Mouse (Mus musculus) thymus, postnatal 10 days (tissue): ENCODE data around the gene Pip5k1b.

Experiments used
- DNase-seq, 2 experiments: peaks; one replicate each; pipeline ENCODE4 v3.0.0; 2021; ENCODE audit warnings: low spot score in 2 of 2

The Pip5k1b gene

DNA sequence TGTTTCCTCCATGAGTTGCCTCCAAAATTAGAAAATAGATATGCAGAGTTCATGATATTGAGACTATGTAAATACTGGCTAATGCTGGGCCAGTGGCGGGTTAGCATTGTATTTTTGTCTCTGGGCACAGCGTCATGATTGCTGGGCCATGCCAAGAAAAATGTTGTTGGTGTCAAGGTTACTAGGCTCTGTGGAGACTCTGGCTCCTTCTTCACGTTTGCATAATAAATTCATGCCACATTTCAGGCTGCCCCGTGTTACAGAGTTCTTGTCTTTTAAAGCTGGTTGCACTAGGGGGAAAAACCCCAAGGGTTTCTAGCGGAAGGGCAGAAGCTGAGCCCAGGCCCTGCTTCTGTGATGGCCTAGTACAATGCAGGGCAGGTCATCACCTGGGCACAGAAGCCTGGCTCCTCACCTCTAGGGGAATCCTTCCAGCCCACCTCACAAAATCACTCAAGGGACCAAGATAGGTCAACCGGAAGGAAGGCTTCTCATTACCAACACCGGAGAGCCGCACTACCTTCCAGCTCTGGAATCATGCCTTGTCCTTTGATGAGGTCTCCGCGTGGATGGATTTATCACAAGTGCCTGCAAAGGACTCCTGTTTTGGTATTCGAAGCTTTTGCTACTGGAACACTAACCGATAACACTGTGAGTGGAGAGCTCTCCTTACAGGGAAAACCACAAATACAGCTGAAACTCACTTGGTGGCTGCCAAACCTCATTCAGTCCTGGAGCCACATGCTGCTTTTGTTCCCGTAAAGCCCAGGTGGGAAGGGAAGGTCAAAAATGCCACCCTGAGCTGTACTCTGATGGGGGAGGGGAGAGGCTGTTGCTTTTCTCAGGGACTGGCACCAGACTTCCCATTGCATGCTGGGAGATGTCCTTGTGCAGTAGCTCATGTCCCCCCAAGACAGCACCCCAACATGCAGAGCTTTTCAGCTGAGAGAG is 248.1 kb downstream of the Pip5k1b start:
- DNase-seq, result no peak

DNA sequence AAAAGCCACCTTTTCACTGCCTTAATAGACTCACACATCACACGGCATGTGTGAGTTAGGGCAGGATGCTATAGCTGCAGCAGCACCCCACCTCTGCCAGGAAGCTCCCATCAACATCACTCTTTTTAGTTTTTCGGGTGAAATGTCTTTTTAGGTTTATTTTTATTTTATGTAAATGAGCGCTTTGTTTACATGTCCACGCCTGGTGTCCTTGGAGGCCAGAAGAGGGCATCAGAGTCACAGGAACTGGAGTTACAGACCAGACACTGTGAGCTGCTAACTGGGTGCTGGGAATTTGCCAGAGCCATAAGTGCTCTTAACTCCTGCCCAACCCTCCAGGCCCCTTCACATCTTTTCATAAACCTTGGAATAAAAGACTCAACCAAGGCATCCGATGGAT is 249.3 kb downstream of the Pip5k1b start:
- no peak for DNase-seq

- no peak for DNase-seq
Measured at GRCm38 (mm10) chr19:24302198-24302597, 253.5 kb downstream of the Pip5k1b start.

DNA sequence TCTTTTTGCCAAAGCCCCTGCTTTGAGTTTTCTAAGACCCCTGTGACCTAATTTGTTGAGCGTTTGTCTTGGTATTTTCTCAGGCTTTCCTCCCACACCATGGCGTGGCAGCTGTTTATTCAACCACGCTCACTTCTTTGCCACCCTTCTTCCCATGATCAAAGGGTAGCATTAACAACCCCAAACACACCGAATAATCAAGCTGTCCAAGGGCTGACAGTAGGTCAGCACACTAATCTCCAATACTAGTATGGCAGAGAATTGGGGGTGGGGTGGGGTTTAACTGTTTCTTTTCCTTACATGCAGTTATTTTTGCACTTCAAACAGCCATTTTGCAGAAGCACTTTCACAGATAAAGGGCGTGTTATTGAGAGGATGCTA is 253.9 kb downstream of the Pip5k1b start:
- no peak for DNase-seq

DNA sequence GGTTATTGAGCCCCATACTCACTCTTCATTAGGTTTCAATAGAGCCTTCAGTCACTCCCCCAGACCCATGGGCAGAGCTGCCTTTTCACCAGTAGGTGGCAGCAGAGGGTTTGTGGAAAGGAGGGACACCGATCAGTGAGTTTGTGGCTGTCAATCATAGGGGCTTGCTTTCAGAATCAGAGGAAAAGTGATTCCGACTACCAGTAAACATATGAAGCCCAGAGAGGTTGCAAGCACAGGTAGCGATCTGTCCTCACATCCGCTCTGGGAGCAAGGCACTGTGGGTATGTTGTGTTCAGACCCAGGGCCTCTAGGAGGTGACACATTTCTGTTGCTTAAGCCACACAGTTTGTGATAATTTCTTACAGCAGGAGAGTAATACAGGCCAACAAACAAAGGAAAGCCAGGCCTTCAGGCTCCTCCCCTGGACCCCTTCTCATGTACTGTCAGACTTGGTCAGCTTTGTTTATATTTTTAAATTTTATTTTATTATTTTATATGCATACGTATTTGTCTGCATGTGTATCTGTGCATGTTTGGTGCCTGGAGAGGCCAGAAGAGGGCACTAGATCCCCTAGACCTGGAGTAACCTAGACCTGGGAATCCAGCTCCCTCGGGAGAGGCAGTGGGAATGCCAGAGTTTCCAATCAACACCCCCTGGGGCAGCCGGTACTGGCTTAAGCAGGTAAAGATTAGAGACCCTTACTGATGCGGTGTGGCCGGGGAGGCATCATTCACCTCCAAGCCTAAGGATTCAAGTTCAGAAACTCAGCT is 254.5 kb downstream of the Pip5k1b start:
- peak; percentile 72 to 89 for DNase-seq

- no peak for DNase-seq
Measured at GRCm38 (mm10) chr19:24293537-24293936, 262.1 kb downstream of the Pip5k1b start.

- DNase-seq, result peak in 1 of 2 experiments; percentile 67
Measured at GRCm38 (mm10) chr19:24284187-24284586, 271.5 kb downstream of the Pip5k1b start.

GRCm38 (mm10) chr19:24281288-24281980 is 274.2 kb downstream of the Pip5k1b start:
- DNase-seq, result no peak

GRCm38 (mm10) chr19:24280601-24281228 is 275.0 kb downstream of the Pip5k1b start, which contains the start of gene Fxn:
Gene Fxn, minus strand, starts transcription at chr19:24280605.
- DNase-seq, result peak; percentile 30 to 47

DNA sequence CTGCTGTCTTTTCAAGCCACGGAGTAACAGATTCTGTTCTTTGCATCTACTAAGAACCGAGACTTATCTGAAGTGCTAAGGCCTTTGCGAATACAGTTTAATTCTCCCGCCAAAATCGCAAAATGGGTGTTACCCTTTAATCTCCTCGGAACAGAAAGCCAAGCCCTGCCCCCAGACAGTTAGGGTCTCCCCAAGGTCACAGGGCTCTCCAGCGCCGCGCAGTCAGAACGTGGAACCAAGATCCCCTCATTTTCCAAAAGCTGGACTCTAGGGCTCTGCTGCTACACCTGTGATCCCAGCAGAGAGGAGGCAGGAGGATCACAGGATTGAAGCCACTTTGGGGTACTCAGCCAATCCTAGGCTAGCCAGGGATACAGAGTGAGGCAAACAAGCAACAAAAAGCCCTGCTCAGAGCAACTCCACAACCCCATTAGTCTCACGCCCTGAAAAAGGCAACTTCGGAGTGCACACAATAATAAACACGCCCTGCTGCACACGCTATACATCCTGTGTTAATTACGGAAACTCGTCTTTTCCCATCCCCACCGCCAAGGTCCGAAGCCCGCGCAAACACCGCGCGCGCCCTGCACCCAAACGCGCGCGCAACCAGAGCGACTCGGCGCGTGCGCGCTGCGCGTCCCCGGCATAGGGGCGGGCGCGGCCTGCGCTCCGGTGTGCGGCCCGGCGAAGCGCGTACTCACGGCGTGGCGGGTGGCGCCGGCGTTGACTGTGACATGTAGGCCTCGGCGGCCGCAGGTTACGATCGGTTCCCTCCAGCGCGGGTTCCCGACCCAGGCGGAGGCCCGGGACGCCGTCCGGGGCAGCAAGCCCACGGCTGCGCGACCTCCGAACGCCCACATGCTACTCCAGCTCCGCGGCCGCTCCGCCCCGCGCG is 275.7 kb downstream of the Pip5k1b start:
- DNase-seq, result peak; percentile 66 to 78

DNA sequence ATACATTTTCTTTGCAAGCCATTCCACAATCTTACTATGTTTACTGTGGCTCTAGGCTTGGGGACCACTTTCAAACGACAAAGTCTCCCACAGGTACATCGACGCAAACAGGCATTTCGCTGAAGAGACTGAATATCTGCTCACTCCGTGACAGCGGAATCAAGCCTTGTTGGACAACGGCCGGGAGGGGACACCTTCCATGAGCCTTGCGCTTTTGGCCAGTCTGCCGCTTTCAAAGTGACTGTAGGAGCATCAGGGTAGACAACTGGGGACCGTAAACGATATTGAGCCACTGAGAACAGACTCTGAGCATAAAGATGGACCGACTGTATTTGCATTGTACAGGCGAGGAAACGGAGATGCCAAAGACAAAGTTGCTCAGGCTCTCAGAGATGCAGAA is 276.8 kb downstream of the Pip5k1b start:
- no peak for DNase-seq

GRCm38 (mm10) chr19:24274281-24274680 is 281.4 kb downstream of the Pip5k1b start:
- DNase-seq, result no peak

- peak; percentile 24 to 67 for DNase-seq
Measured at GRCm38 (mm10) chr19:24271746-24272426, 283.8 kb downstream of the Pip5k1b start.

DNA sequence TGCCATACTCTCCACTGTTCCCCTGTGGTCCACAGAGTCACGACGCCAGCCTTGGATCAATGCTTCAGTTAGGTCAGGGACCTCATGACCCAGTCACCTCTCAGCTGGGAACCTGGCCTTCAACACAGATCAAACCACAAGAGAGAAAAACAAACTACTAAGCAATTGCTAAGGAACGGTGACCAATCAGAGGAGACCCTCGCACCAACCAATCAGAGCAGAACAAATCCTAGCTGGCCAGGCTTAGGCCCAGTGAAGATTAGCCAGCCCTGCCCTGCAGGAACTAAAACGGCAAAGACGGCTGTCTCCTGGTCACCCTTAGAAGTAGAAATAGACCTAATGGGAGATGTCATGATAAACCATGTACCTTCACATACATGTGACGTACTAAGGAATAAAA is 284.3 kb downstream of the Pip5k1b start:
- DNase-seq, result no peak

GRCm38 (mm10) chr19:24268531-24268930 is 287.1 kb downstream of the Pip5k1b start:
- DNase-seq, result no peak

- no peak for DNase-seq
Measured at GRCm38 (mm10) chr19:24266046-24266830, 289.4 kb downstream of the Pip5k1b start.

GRCm38 (mm10) chr19:24264991-24265390 is 290.7 kb downstream of the Pip5k1b start:
- DNase-seq, result peak; percentile 44 to 75

DNA sequence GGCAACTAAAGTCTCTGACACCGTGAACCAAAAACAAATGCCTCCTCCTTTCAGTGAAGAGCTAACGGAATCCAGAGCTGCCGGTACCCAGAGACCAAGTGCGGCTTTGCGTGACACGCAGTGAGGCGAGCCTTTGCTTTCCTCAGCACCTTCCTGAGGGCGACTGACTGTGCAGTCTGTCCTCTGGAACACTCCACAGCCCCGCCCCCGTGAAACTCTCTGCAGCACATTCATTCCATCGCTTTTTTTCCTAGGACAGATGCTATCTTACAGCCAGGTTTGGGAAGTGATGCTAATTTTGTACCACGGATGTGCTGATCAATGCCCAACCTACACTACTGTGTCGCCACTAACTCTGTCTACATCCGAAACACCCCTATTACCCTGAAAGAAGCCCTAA is 292.9 kb downstream of the Pip5k1b start:
- DNase-seq, result no peak
